Mouse (Mus musculus) hindbrain, embryonic 12.5 days (tissue): Measurements from ENCODE around the gene Topaz1. TPM values are rescaled to one million over a fixed set of nuclear protein-coding genes. Genes with fewer than 3 reads are reported as not detected.
A peak's percentile ranks its signal among the peaks of the same experiment; 100 is the strongest.

Experiments
- ATAC-seq: fragments of 200-750 bp; cut with Nextera tagmentation; 2 replicates; pipeline ENCODE4 v1.8.0; 2017; ENCODE audit warnings: moderate TSS enrichment; ENCODE audit not compliant: low FRiP score
- H3K27ac ChIP-seq: fragments of 300-500 bp; sonication (generic); 2 replicates; pipeline ENCODE4 v1.5.1; 2016; ENCODE audit warnings: mild to moderate bottlenecking
- H3K27me3 ChIP-seq: fragments of 300-500 bp; sonication (generic); 2 replicates; pipeline ENCODE4 v1.6.1; 2016; ENCODE audit warnings: mild to moderate bottlenecking
- H3K36me3 ChIP-seq: fragments of 300-500 bp; sonication (generic); 2 replicates; pipeline ENCODE4 v1.6.1; 2016; ENCODE audit warnings: mild to moderate bottlenecking
- H3K4me1 ChIP-seq: fragments of 300-500 bp; sonication (generic); 2 replicates; pipeline ENCODE4 v1.6.1; 2016
- H3K4me2 ChIP-seq: fragments of 300-500 bp; sonication (generic); replicated peaks from 2 replicates; pipeline ENCODE4 v1.6.1; 2016; ENCODE audit warnings: mild to moderate bottlenecking
- H3K4me3 ChIP-seq: fragments of 300-500 bp; sonication (generic); 2 replicates; pipeline ENCODE4 v1.5.1; 2016; ENCODE audit warnings: mild to moderate bottlenecking
- H3K9ac ChIP-seq: fragments of 300-500 bp; sonication (generic); 2 replicates; pipeline ENCODE4 v1.6.1; 2016; ENCODE audit warnings: mild to moderate bottlenecking, moderate library complexity
- H3K9me3 ChIP-seq: fragments of 300-500 bp; sonication (generic); replicated peaks from 2 replicates; pipeline ENCODE4 v1.6.1; 2016; ENCODE audit warnings: mild to moderate bottlenecking
- WGBS: fragments of 180-500 bp; shearing (Covaris S2); methylation state at CpG from one replicate; pipeline ENCODE4 v1.1.7; 2016; 5-methylcytosine and 5-hydroxymethylcytosine counted together
- polyA plus RNA-seq: library from polyadenylated mRNA; unstranded; fragments of >200 nt; fragmentation: Nextera tagmentation; extraction: Ambion mirVana; gene quantifications from 2 replicates; pipeline ENCODE4 v1.2.1, GENCODE M21; 2016

Gene Topaz1
- polyA plus RNA-seq, 1 experiment from 2014 or later, result not detected

GRCm38 (mm10) chr9:122736742-122737141 lies 10.4 kb upstream of the Topaz1 start:
- no peaks in the 10 kb centered on the region for H3K36me3 ChIP-seq
- WGBS, result 20% methylated on average over 4 of the region's 4 CpGs
- no peaks in the 10 kb centered on the region for H3K4me1 ChIP-seq
- ATAC-seq, result no peak
- peaks cover 4% of the 10 kb centered on the region; the same call in 1 of the 2 replicates for H3K9me3 ChIP-seq
- no peak overlapping the region for H3K27ac ChIP-seq
- no peak overlapping the region for H3K4me3 ChIP-seq
- peaks cover 8% of the 10 kb centered on the region for H3K27me3 ChIP-seq
- no peak overlapping the region for H3K9ac ChIP-seq
- H3K4me2 ChIP-seq, result no peak overlapping the region

- H3K36me3 ChIP-seq, result no peaks in the 10 kb centered on the region
- H3K4me3 ChIP-seq, result no peak overlapping the region
- peaks cover 6% of the 10 kb centered on the region for H3K27me3 ChIP-seq
- WGBS, result 79% methylated on average over 1 of the region's 1 CpGs
- H3K9me3 ChIP-seq, result no peaks in the 10 kb centered on the region
- no peak for ATAC-seq
- no peak overlapping the region for H3K27ac ChIP-seq
- no peak overlapping the region for H3K9ac ChIP-seq
- H3K4me2 ChIP-seq, result no peak overlapping the region
- no peaks in the 10 kb centered on the region for H3K4me1 ChIP-seq
Observed at GRCm38 (mm10) chr9:122745879-122746278, 1.3 kb upstream of the Topaz1 start.

GRCm38 (mm10) chr9:122757614-122758013 lies 10.5 kb downstream of the Topaz1 start:
- H3K9me3 ChIP-seq, result no peaks in the 10 kb centered on the region
- no peak overlapping the region for H3K27ac ChIP-seq
- H3K36me3 ChIP-seq, result no peaks in the 10 kb centered on the region
- no peak for ATAC-seq
- no peaks in the 10 kb centered on the region for H3K4me1 ChIP-seq
- H3K4me2 ChIP-seq, result no peak overlapping the region
- H3K4me3 ChIP-seq, result no peak overlapping the region
- no peak overlapping the region for H3K9ac ChIP-seq
- no peaks in the 10 kb centered on the region for H3K27me3 ChIP-seq
- 48% methylated on average over 2 of the region's 2 CpGs for WGBS

GRCm38 (mm10) chr9:122760111-122760510 lies 13.0 kb downstream of the Topaz1 start:
- Histone ChIP-seq H3K4me3 (no peak overlapping the region), H3K27me3 (no peaks in the 10 kb centered on the region), H3K9me3 (no peaks in the 10 kb centered on the region), H3K4me2 (no peak overlapping the region), H3K36me3 (no peaks in the 10 kb centered on the region), H3K4me1 (no peaks in the 10 kb centered on the region), H3K27ac (no peak overlapping the region), H3K9ac (no peak overlapping the region)
- no peak for ATAC-seq

GRCm38 (mm10) chr9:122785231-122785630 lies 38.1 kb downstream of the Topaz1 start:
- no peak overlapping the region for H3K9ac ChIP-seq
- no peak overlapping the region for H3K4me3 ChIP-seq
- H3K27ac ChIP-seq, result no peak overlapping the region
- no peaks in the 10 kb centered on the region for H3K36me3 ChIP-seq
- H3K4me1 ChIP-seq, result no peaks in the 10 kb centered on the region
- no peaks in the 10 kb centered on the region for H3K27me3 ChIP-seq
- WGBS, result 88% methylated on average over 5 of the region's 5 CpGs
- H3K9me3 ChIP-seq, result no peaks in the 10 kb centered on the region
- ATAC-seq, result no peak
- no peak overlapping the region for H3K4me2 ChIP-seq

GRCm38 (mm10) chr9:122786534-122786933 lies 39.4 kb downstream of the Topaz1 start:
- Histone ChIP-seq H3K36me3 (no peaks in the 10 kb centered on the region), H3K4me1 (no peaks in the 10 kb centered on the region), H3K9ac (no peak overlapping the region), H3K4me3 (no peak overlapping the region), H3K9me3 (no peaks in the 10 kb centered on the region), H3K4me2 (no peak overlapping the region), H3K27me3 (no peaks in the 10 kb centered on the region), H3K27ac (no peak overlapping the region)
- 92% methylated on average over 1 of the region's 1 CpGs for WGBS
- ATAC-seq, result no peak

- WGBS, result 7% methylated on average over 42 of the region's 42 CpGs
- H3K27ac ChIP-seq, result peak within 1 kb of the TSS; percentile 88
- peaks cover 10% of the 10 kb centered on the region for H3K4me1 ChIP-seq
- H3K9ac ChIP-seq, result peak within 1 kb of the TSS; percentile 77
- H3K27me3 ChIP-seq, result no peaks in the 10 kb centered on the region
- H3K4me3 ChIP-seq, result peak within 1 kb of the TSS; percentile 50
- H3K9me3 ChIP-seq, result no peaks in the 10 kb centered on the region
- ATAC-seq, result peak; percentile 99
- H3K36me3 ChIP-seq, result peaks cover 6% of the 10 kb centered on the region; the same call in 1 of the 2 replicates
- H3K4me2 ChIP-seq, result peak within 1 kb of the TSS; percentile 86
Observed at GRCm38 (mm10) chr9:122805053-122805844, 58.1 kb downstream of the Topaz1 start, which contains the start of gene Tcaim. Gene Tcaim, plus strand, starts transcription at chr9:122805539.

- H3K27me3 ChIP-seq, result no peaks in the 10 kb centered on the region
- H3K9me3 ChIP-seq, result no peaks in the 10 kb centered on the region
- ATAC-seq, result no peak
- peaks cover 6% of the 10 kb centered on the region; the same call in 1 of the 2 replicates for H3K36me3 ChIP-seq
- H3K4me2 ChIP-seq, result peak overlapping the region; percentile 86
- H3K4me1 ChIP-seq, result peaks cover 10% of the 10 kb centered on the region
- H3K27ac ChIP-seq, result peak overlapping the region; percentile 88
- peak overlapping the region; percentile 50 for H3K4me3 ChIP-seq
- peak overlapping the region; percentile 77 for H3K9ac ChIP-seq
- WGBS, result 20% methylated on average over 10 of the region's 10 CpGs
Observed at GRCm38 (mm10) chr9:122805845-122806341, 58.7 kb downstream of the Topaz1 start.

- no peak for ATAC-seq
- WGBS, result 86% methylated on average over 2 of the region's 2 CpGs
Observed at GRCm38 (mm10) chr9:122807186-122807585, 60.0 kb downstream of the Topaz1 start.

GRCm38 (mm10) chr9:122810212-122810611 lies 63.1 kb downstream of the Topaz1 start:
- ATAC-seq, result no peak
- Histone ChIP-seq H3K4me2 (no peak overlapping the region), H3K9ac (no peak overlapping the region), H3K9me3 (no peaks in the 10 kb centered on the region), H3K4me1 (peaks cover 10% of the 10 kb centered on the region), H3K36me3 (peaks cover 15% of the 10 kb centered on the region; the same call in 1 of the 2 replicates), H3K27me3 (no peaks in the 10 kb centered on the region), H3K4me3 (no peak overlapping the region), H3K27ac (no peak overlapping the region)
- WGBS, result 89% methylated on average over 3 of the region's 3 CpGs

More at GRCm38 (mm10) chr9:122807186-122807585, 60.0 kb downstream of the Topaz1 start:
- Histone ChIP-seq H3K4me3 (no peak overlapping the region), H3K4me1 (peaks cover 10% of the 10 kb centered on the region), H3K9me3 (no peaks in the 10 kb centered on the region), H3K27me3 (no peaks in the 10 kb centered on the region), H3K4me2 (no peak overlapping the region), H3K36me3 (peaks cover 6% of the 10 kb centered on the region; the same call in 1 of the 2 replicates), H3K9ac (no peak overlapping the region), H3K27ac (no peak overlapping the region)

GRCm38 (mm10) chr9:122812386-122812785 lies 65.2 kb downstream of the Topaz1 start:
- Histone ChIP-seq H3K9me3 (no peaks in the 10 kb centered on the region), H3K4me1 (no peaks in the 10 kb centered on the region), H3K4me2 (no peak overlapping the region), H3K9ac (no peak overlapping the region), H3K27ac (no peak overlapping the region), H3K36me3 (peaks cover 15% of the 10 kb centered on the region; the same call in 1 of the 2 replicates), H3K27me3 (no peaks in the 10 kb centered on the region), H3K4me3 (no peak overlapping the region)
- WGBS, result 92% methylated on average over 5 of the region's 5 CpGs
- no peak for ATAC-seq

GRCm38 (mm10) chr9:122814775-122815174 lies 67.6 kb downstream of the Topaz1 start:
- Histone ChIP-seq H3K9ac (no peak overlapping the region), H3K27me3 (no peaks in the 10 kb centered on the region), H3K27ac (no peak overlapping the region), H3K36me3 (peaks cover 17% of the 10 kb centered on the region), H3K4me3 (no peak overlapping the region), H3K9me3 (no peaks in the 10 kb centered on the region), H3K4me2 (no peak overlapping the region), H3K4me1 (no peaks in the 10 kb centered on the region)
- WGBS, result 86% methylated on average over 2 of the region's 2 CpGs
- no peak for ATAC-seq
